In genomic region chr5:91962639-91963440, GRCm38 (mm10) we compare ENCODE assay signal across 8 mouse cellular contexts. TPM values are rescaled to one million over a fixed set of nuclear protein-coding genes. Genes with fewer than 3 reads are reported as not detected.
DNase-seq lines count a peak whose midpoint lies in the region; ATAC-seq and TF ChIP-seq lines count a peak whose summit lies in the region.

Rchy1 (minus strand) TSS chr5:91963068.

- peak within 1 kb of the TSS; percentile 99 for H3K4me3 ChIP-seq in bone marrow, adult 2 months (replicated peaks; ENCODE audit: control insufficient read depth, low read depth, low read length)
- H3K4me3 ChIP-seq in embryonic facial prominence, embryonic 15.5 days (replicated peaks): peak within 1 kb of the TSS; percentile 68
- peak within 1 kb of the TSS; percentile 58 for H3K4me3 ChIP-seq in limb, embryonic 14.5 days (replicated peaks; ENCODE audit: low read length)
- peak within 1 kb of the TSS; percentile 68 for H3K4me3 ChIP-seq in midbrain, postnatal 0 days (ENCODE audit: low read depth, low read length)

- H3K36me3 ChIP-seq in embryonic facial prominence, embryonic 15.5 days: peaks cover 1% of the 10 kb centered on the region
- no peaks in the 10 kb centered on the region; the same call in 1 of the 2 replicates for H3K36me3 ChIP-seq in limb, embryonic 14.5 days (ENCODE audit: control insufficient read depth, insufficient read depth, low read length)
- H3K36me3 ChIP-seq in midbrain, postnatal 0 days (ENCODE audit: insufficient read depth, low read length): no peaks in the 10 kb centered on the region

- H3K27ac ChIP-seq in bone marrow, adult 2 months (ENCODE audit: control insufficient read depth, insufficient read depth, low read depth, low read length, poor library complexity): peak within 1 kb of the TSS; percentile 99
- peak within 1 kb of the TSS; percentile 99 for H3K27ac ChIP-seq in embryonic facial prominence, embryonic 15.5 days (replicated peaks)
- H3K27ac ChIP-seq in limb, embryonic 14.5 days (replicated peaks; ENCODE audit: low read depth, low read length): peak within 1 kb of the TSS; percentile 96
- H3K27ac ChIP-seq in midbrain, postnatal 0 days (ENCODE audit: low read depth, low read length): peak within 1 kb of the TSS; percentile 97

- TF ChIP-seq CTCF in bone marrow, adult 2 months (IDR thresholded peaks at IDR 0.05; ENCODE audit: control insufficient read depth, insufficient read depth, low read length): no peak
- peak; percentile 60 for TF ChIP-seq CTCF in midbrain, postnatal 0 days (IDR thresholded peaks at IDR 0.05)

- peak; percentile 97 for ATAC-seq in embryonic facial prominence, embryonic 15.5 days (ENCODE audit: insufficient number of reproducible peaks, low FRiP score, low TSS enrichment, low read depth)
- ATAC-seq in limb, embryonic 14.5 days (ENCODE audit: low FRiP score, low read depth): peak; percentile 97
- peak; percentile 97 for ATAC-seq in midbrain, postnatal 0 days (ENCODE audit: low FRiP score)

- no peaks in the 10 kb centered on the region for H3K9me3 ChIP-seq in embryonic facial prominence, embryonic 15.5 days (replicated peaks)
- no peaks in the 10 kb centered on the region for H3K9me3 ChIP-seq in limb, embryonic 14.5 days (ENCODE audit: control insufficient read depth, low read length)
- H3K9me3 ChIP-seq in midbrain, postnatal 0 days (ENCODE audit: low read length): no peaks in the 10 kb centered on the region

- DNase-seq in 416B (ENCODE audit: low read depth): peak; percentile 98
- DNase-seq in heart, adult 8-10 months (ENCODE audit: low spot score): peak; percentile 97
- peak; percentile 98 for DNase-seq in kidney, adult 9 months
- peak; percentile 95 for DNase-seq in limb, embryonic 14.5 days (ENCODE audit: low spot score)
- peak; percentile 96 for DNase-seq in midbrain, postnatal 0 days (ENCODE audit: low spot score)
- DNase-seq in spleen, postnatal 14 days (ENCODE audit: low spot score in 2 of 2): peak; percentile 82 to 90

- H3K4me2 ChIP-seq in embryonic facial prominence, embryonic 15.5 days (replicated peaks): peak within 1 kb of the TSS; percentile 55
- H3K4me2 ChIP-seq in limb, embryonic 14.5 days (replicated peaks; ENCODE audit: low read depth, low read length, severe bottlenecking): peak within 1 kb of the TSS; percentile 71
- H3K4me2 ChIP-seq in midbrain, postnatal 0 days (ENCODE audit: low read depth, low read length, poor library complexity, severe bottlenecking): peak within 1 kb of the TSS; percentile 61

- peak; percentile 72 for TF ChIP-seq POLR2A in bone marrow, adult 2 months (IDR thresholded peaks at IDR 0.05; ENCODE audit: borderline replicate concordance, control insufficient read depth, low read depth, low read length)
- TF ChIP-seq POLR2A in limb, embryonic 14.5 days (IDR thresholded peaks at IDR 0.05; ENCODE audit: borderline replicate concordance, extremely low read depth, insufficient read depth, insufficient read length): peak; percentile 57; the same call in 1 of the 2 replicates

- under 1% methylated on average over 65 of the region's 65 CpGs for WGBS in bone marrow, adult 2 months
- WGBS in embryonic facial prominence, embryonic 15.5 days: under 1% methylated on average over 65 of the region's 65 CpGs
- under 1% methylated on average over 63 of the region's 65 CpGs for WGBS in limb, embryonic 14.5 days
- WGBS in midbrain, postnatal 0 days: under 1% methylated on average over 65 of the region's 65 CpGs

- H3K27me3 ChIP-seq in embryonic facial prominence, embryonic 15.5 days: no peaks in the 10 kb centered on the region
- no peaks in the 10 kb centered on the region for H3K27me3 ChIP-seq in limb, embryonic 14.5 days (ENCODE audit: control insufficient read depth, insufficient read depth, low read length)
- H3K27me3 ChIP-seq in midbrain, postnatal 0 days (ENCODE audit: insufficient read depth, low read length): no peaks in the 10 kb centered on the region

- peaks cover 5% of the 10 kb centered on the region; the same call in 1 of the 2 replicates for H3K4me1 ChIP-seq in bone marrow, adult 2 months (ENCODE audit: control insufficient read depth, insufficient read depth, low read length)
- peaks cover 17% of the 10 kb centered on the region for H3K4me1 ChIP-seq in embryonic facial prominence, embryonic 15.5 days
- H3K4me1 ChIP-seq in limb, embryonic 14.5 days (ENCODE audit: control insufficient read depth, insufficient read depth, low read length): peaks cover 16% of the 10 kb centered on the region
- peaks cover 6% of the 10 kb centered on the region; the same call in 1 of the 2 replicates for H3K4me1 ChIP-seq in midbrain, postnatal 0 days (ENCODE audit: insufficient read depth, low read length)

- peak within 1 kb of the TSS; percentile 62 for H3K9ac ChIP-seq in embryonic facial prominence, embryonic 15.5 days
- H3K9ac ChIP-seq in limb, embryonic 14.5 days (ENCODE audit: low read depth, low read length, severe bottlenecking): peak within 1 kb of the TSS; percentile 65
- peak within 1 kb of the TSS; percentile 70 for H3K9ac ChIP-seq in midbrain, postnatal 0 days (replicated peaks; ENCODE audit: low read length, poor library complexity, severe bottlenecking)

RNA-seq across cellular contexts. Expression of gene Rchy1, which starts in this region (rescaled TPM):
- polyA plus RNA-seq in bone marrow, adult 2 months (2011; ENCODE audit: insufficient read depth, insufficient read length, low replicate concordance, missing spikeins): 31.4 and 41.3 TPM in 2 replicates
- 79.8 and 83.6 TPM in 2 replicates for polyA plus RNA-seq in embryonic facial prominence, embryonic 15.5 days (2015; fragmentation: Nextera tagmentation; extraction: Ambion mirVana)
- 10 to 100 TPM; 30.1 to 35.5 (median 32.2) TPM for total RNA-seq in heart, adult 8-10 months (2022)
- 57.0 and 57.5 TPM in 2 replicates for polyA plus RNA-seq in limb, embryonic 14.5 days (2012; rRNA removed)
- polyA plus RNA-seq in limb, embryonic 14.5 days (2014; fragmentation: Nextera tagmentation; extraction: Ambion mirVana): 42.5 and 49.4 TPM in 2 replicates
- 36.2 and 42.7 TPM in 2 replicates for total RNA-seq in midbrain, postnatal 0 days (2014; rRNA removed)
- polyA plus RNA-seq in midbrain, postnatal 0 days (2015; fragmentation: Nextera tagmentation; extraction: Ambion mirVana): 66.8 and 67.5 TPM in 2 replicates

Comparison
In these comparisons a context has a peak if more than half of its experiments do, and no peak if none do; other contexts are left out.
1. Peak in every context shown above with its lines: DNase-seq, ATAC-seq, H3K4me3 ChIP-seq and H3K27ac ChIP-seq.